Mouse (Mus musculus) MN1 (cell line): ENCODE measurements at regions not wholly inside any gene's neighbourhood (a gene's known extent, or its start where the extent isn't known, plus 50 kb on each side); places are given as distances from the start of the nearest gene placed in this dataset.

ENCODE experiments used
- DNase-seq: peaks from one replicate; pipeline ENCODE4 v3.0.0-alpha.2; 2016; ENCODE audit warnings: low spot score

GRCm38 (mm10) chr4:56686141-56686540 lies 53.7 kb upstream of the Gm26657 start:
- no peak for DNase-seq

- no peak for DNase-seq
These were observed 54.2 kb upstream of the Gm26657 start for GRCm38 (mm10) chr4:56685696-56686095.

- DNase-seq: peak; percentile 84
These were observed 54.7 kb upstream of the Gm26657 start for GRCm38 (mm10) chr4:56685123-56685522.

GRCm38 (mm10) chr4:56684031-56684430 lies 55.8 kb upstream of the Gm26657 start:
- DNase-seq: no peak

GRCm38 (mm10) chr4:56681121-56681520 lies 58.7 kb upstream of the Gm26657 start:
- no peak for DNase-seq

- DNase-seq: no peak
These were observed 66.0 kb upstream of the Gm26657 start for GRCm38 (mm10) chr4:56673868-56674267.

- DNase-seq: no peak
These were observed 74.9 kb upstream of the Gm26657 start for GRCm38 (mm10) chr4:56664921-56665320.

GRCm38 (mm10) chr4:56661816-56662215 lies 78.1 kb upstream of the Gm26657 start:
- no peak for DNase-seq

- DNase-seq: no peak
These were observed 82.8 kb upstream of the Gm26657 start for GRCm38 (mm10) chr4:56657046-56657445.

GRCm38 (mm10) chr4:56654327-56654726 lies 85.5 kb upstream of the Gm26657 start:
- DNase-seq: no peak

- no peak for DNase-seq
These were observed 87.1 kb upstream of the Gm26657 start for GRCm38 (mm10) chr4:56652819-56653218.

- no peak for DNase-seq
These were observed 90.1 kb upstream of the Gm26657 start for GRCm38 (mm10) chr4:56649731-56650130.

- peak; percentile 88 for DNase-seq
These were observed 95.6 kb upstream of the Gm26657 start for GRCm38 (mm10) chr4:56643999-56644962.

GRCm38 (mm10) chr4:56643491-56643890 lies 96.4 kb upstream of the Gm26657 start:
- peak; percentile 38 for DNase-seq

GRCm38 (mm10) chr4:56639709-56640108 lies 100.2 kb upstream of the Gm26657 start:
- DNase-seq: no peak

- DNase-seq: no peak
These were observed 101.0 kb upstream of the Gm26657 start for GRCm38 (mm10) chr4:56638704-56639478.

- no peak for DNase-seq
These were observed 103.6 kb upstream of the Gm26657 start for GRCm38 (mm10) chr4:56636265-56636664.

- DNase-seq: no peak
These were observed 106.3 kb upstream of the Gm26657 start for GRCm38 (mm10) chr4:56633528-56633927.

- no peak for DNase-seq
These were observed 109.6 kb upstream of the Gm26657 start for GRCm38 (mm10) chr4:56630251-56630650.

GRCm38 (mm10) chr4:56627206-56627605 lies 112.7 kb upstream of the Gm26657 start:
- no peak for DNase-seq

GRCm38 (mm10) chr4:56621782-56622181 lies 118.1 kb upstream of the Gm26657 start:
- DNase-seq: no peak

- DNase-seq: no peak
These were observed 118.5 kb upstream of the Gm26657 start for GRCm38 (mm10) chr4:56621356-56621755.

GRCm38 (mm10) chr4:56620628-56621027 lies 119.2 kb upstream of the Gm26657 start:
- DNase-seq: no peak
